Mouse (Mus musculus) megakaryocyte-erythroid progenitor cell, adult 5-6 weeks (primary cell): ENCODE data around the gene Ddx27. TPM values are rescaled to one million over a fixed set of nuclear protein-coding genes. Genes with fewer than 3 reads are reported as not detected.

Experiments used
- ATAC-seq: replicated peaks from 2 replicates; pipeline ENCODE4 v1.8.0; 2016; ENCODE audit warnings: mild to moderate bottlenecking, inconsistent platforms; ENCODE audit not compliant: severe bottlenecking, poor library complexity, low FRiP score, low TSS enrichment
- total RNA-seq, 2 experiments: library from RNA; stranded (forward) in 1 of 2; stranded (reverse) in 1 of 2; fragments of 200-1000, 215-1000 nt in 1 of 2; fragments of >200 nt in 1 of 2; fragmentation: Nextera tagmentation in 1 of 2; gene quantifications; 2 replicates each; pipeline ENCODE4 v1.2.3; 2014 to 2017

Ddx27 gene
- total RNA-seq, 2 experiments from 2014 or later, result 95.3 to 178 TPM

- ATAC-seq, result no peak
Measured at GRCm38 (mm10) chr2:167060360-167060759, 45.4 kb downstream of the Ddx27 start.

- ATAC-seq, result no peak
Measured at GRCm38 (mm10) chr2:167060761-167061160, 45.8 kb downstream of the Ddx27 start.

GRCm38 (mm10) chr2:167061381-167062034 lies 46.5 kb downstream of the Ddx27 start:
- no peak for ATAC-seq

GRCm38 (mm10) chr2:167062497-167062911 lies 47.5 kb downstream of the Ddx27 start:
- peak; percentile 76 for ATAC-seq

GRCm38 (mm10) chr2:167062965-167063880 lies 48.2 kb downstream of the Ddx27 start, which contains the start of gene Znfx1:
Znfx1 (minus strand) TSS chr2:167063015.
- ATAC-seq, result peak; percentile 72

- ATAC-seq, result no peak
Measured at GRCm38 (mm10) chr2:167063906-167064496, 49.0 kb downstream of the Ddx27 start.

GRCm38 (mm10) chr2:167064601-167065295 lies 49.8 kb downstream of the Ddx27 start:
- no peak for ATAC-seq

- no peak for ATAC-seq
Measured at GRCm38 (mm10) chr2:167066031-167066430, 51.0 kb downstream of the Ddx27 start.

GRCm38 (mm10) chr2:167066528-167067516 lies 51.8 kb downstream of the Ddx27 start:
- 0 out of 2 replicates have a peak, but pooled peaks have one; percentile 3 for ATAC-seq

- ATAC-seq, result no peak
Measured at GRCm38 (mm10) chr2:167067575-167067974, 52.6 kb downstream of the Ddx27 start.

GRCm38 (mm10) chr2:167070341-167070740 lies 55.3 kb downstream of the Ddx27 start:
- ATAC-seq, result no peak

- ATAC-seq, result no peak
Measured at GRCm38 (mm10) chr2:167071266-167071640, 56.3 kb downstream of the Ddx27 start.

GRCm38 (mm10) chr2:167071641-167072601 lies 56.9 kb downstream of the Ddx27 start:
- peak; percentile 78 for ATAC-seq

GRCm38 (mm10) chr2:167074587-167074986 lies 59.6 kb downstream of the Ddx27 start:
- no peak for ATAC-seq

GRCm38 (mm10) chr2:167076352-167076751 lies 61.4 kb downstream of the Ddx27 start:
- ATAC-seq, result no peak

GRCm38 (mm10) chr2:167076759-167077158 lies 61.8 kb downstream of the Ddx27 start:
- ATAC-seq, result no peak

- ATAC-seq, result no peak
Measured at GRCm38 (mm10) chr2:167077199-167077962, 62.4 kb downstream of the Ddx27 start.
